Mouse (Mus musculus): ENCODE results near the gene Shroom3.

DNA sequence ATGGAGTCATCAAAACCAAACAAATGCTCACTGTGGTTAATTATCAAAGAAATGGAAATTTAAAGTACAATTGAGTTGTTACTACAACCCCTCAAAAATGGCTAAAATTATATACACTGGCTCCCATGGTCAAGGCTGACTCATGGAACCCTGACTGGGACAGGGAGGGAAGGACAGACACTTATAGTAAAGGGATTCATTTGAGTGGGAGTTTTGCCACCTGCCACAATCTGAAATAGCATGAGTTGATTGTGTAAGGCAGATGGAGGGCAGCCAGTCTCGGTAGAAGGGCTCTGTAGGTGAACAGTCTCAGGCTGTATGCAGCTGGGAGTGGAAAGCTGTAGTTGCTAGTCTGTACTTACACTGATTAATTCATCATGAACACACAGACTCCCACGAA is 297.6 kb downstream of the Shroom3 start:
- TF ChIP-seq KAT2A (IDR thresholded peaks at IDR 0.05; ENCODE audit: insufficient replicate concordance, low read length), result no peak
- no peak for TF ChIP-seq ZNF384 (IDR thresholded peaks at IDR 0.05; ENCODE audit: low read depth, low read length)
- no peak for TF ChIP-seq CHD1 (IDR thresholded peaks at IDR 0.05; ENCODE audit: low read depth, low read length)
- no peak for TF ChIP-seq CTCF (conservative IDR thresholded peaks at IDR 0.05 in 1 of 2, IDR thresholded peaks at IDR 0.05 in 1 of 2; ENCODE audit: low read depth in 2 of 2, low read length in 2 of 2)
- no peak for TF ChIP-seq POLR2A (IDR thresholded peaks at IDR 0.05; ENCODE audit: low read depth, low read length)
- no peak for TF ChIP-seq NELFE (IDR thresholded peaks at IDR 0.05; ENCODE audit: low read depth, low read length)
- TF ChIP-seq MEF2A (IDR thresholded peaks at IDR 0.05; ENCODE audit: borderline replicate concordance, low read depth, low read length), result no peak
- no peak for TF ChIP-seq TCF12 (IDR thresholded peaks at IDR 0.05; ENCODE audit: low read depth, low read length)
- no peak for TF ChIP-seq MAX (IDR thresholded peaks at IDR 0.05; ENCODE audit: low read length)
- TF ChIP-seq MYC (IDR thresholded peaks at IDR 0.05; ENCODE audit: low read depth, low read length), result no peak
- TF ChIP-seq MXI1 (IDR thresholded peaks at IDR 0.05; ENCODE audit: low read depth, low read length), result no peak
- no peak for TF ChIP-seq MAFK (IDR thresholded peaks at IDR 0.05; ENCODE audit: insufficient replicate concordance, low read length)
- no peak for TF ChIP-seq SMC3 (IDR thresholded peaks at IDR 0.05; ENCODE audit: low read depth, low read length)
- no peak for TF ChIP-seq JUND (conservative IDR thresholded peaks at IDR 0.05; ENCODE audit: low read depth, low read length)
